Mouse (Mus musculus): ENCODE data around the gene Zfp984.
"Not testable (repeated sequence)": the region's sequence is repeated elsewhere in the genome, so short reads cannot be mapped to it uniquely, and the experiment has no call there.

The Zfp984 gene

DNA sequence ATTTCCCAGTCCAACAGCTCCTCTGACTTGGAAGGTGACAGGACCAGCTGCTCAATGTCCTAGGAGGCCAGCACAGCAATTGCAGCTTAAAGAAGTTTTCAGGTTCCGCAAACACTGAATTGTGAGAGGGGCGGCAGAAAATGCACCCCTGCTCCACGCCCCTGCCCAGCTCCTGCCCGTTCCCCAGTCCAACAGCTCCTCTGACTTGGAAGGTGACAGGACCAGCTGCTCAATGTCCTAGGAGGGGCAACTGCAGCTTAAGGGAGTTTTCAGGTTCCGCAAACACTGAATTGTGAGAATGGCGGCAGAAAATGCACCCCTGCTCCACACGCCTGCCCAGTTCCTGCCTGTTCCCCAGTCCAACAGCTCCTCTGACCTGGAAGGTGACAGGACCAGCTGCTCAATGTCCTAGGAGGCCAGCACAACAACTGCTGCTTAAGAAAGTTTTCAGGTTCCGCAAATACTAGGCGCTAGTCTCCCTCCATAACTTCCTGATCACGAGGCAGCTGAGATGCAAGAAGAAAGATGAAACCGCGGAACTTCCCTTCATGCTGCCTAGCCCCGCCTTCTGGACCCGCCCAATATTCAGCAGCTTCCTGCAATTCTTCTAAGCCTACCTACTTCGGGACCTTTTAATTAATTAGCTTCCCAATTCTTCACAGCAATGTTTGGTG is at the start of gene Zfp984:
Zfp984 (minus strand) TSS at position 497 of the 674 bp plus-strand sequence.
- DNase-seq (ENCODE audit: low spot score in 2 of 2), result not testable (repeated sequence)

DNA sequence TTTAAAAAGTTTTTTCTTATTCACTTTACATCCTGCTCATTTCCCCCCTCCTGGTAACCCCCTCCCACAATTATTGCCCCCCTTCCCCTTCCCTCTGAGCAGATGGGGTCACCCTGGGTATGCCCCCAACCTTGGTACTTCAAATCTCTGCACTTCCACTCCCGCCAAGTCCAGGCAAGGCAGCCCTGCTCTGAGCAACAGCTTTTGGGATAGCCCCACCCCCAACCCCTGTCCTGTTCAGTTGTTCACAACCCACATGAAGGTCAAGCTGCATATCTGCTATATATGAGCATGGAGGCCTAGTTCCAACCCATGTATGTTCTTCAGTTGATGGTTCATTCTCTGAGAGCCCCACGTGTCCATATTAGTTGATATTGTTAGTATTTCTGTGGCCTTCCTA is 41.2 kb upstream of the Zfp984 start:
- peak in 1 of 2 experiments; percentile 23 for DNase-seq (ENCODE audit: low spot score in 2 of 2)

DNA sequence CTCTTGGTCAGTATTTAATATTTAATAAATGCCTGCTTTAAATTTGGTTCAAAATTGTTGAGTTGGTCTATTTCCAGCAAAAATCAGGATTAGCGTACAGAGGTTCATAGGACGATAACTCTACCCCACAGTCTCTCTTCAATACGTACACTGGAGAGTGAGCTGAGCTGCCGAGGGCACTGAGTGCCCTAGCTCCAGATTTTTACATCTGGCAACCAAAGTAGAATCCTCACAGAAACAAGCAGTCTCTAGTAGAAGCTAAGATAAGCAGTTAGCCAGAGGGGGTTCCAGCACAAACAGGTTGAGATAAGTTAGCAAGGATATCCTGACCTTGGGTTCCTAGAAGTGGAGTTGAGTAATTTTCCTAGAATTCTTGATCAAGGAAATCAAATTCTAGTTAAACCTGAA is 39.0 kb upstream of the Zfp984 start:
- DNase-seq (ENCODE audit: low spot score in 2 of 2), result no peak

DNA sequence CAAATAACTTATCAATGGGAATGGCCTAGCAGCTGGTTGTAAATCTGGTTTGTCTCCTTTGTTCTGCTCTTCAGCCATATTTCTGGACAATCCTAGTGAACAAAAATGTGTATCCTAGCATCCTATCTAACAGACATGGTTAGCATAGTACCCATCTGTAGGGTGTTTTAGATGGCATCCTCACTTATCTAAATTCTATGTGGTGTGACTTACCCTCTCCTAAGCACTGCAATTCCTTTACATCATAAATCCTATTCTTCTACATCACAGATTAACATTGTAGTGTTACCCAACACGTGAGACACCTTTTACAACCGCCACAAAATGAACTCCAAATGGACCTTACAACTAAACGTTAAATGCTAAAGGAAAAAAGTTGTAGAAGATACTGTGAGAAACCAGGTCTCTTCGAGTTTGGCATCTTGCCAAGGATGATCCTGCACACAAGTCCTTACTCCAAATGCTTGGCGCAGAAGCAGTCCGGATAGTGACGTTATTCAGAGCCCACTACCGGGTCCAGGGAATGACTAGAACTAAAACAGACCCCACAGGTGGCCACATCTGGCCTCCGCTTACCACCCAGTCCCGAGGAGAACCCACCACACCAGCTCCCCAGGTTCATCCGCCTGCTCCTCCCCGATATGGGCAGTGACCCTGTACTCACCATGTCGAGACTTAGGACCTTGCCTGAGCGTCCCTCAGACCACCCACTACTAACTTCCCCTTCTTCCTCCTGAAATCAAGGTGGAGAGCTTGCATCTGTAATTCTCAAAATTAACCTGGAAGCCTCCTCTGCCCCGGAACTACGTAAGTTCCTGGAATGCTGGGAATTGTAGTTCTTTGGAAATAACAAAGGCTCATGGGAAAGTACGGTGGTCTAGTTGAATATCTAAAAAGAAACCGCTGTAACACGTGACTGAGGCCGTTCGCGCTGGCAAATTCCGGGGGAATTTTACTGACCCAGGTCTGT is 38.3 kb upstream of the Zfp984 start, which contains the start of gene Zfp933:
Zfp933 (minus strand) TSS at position 753 of the 970 bp plus-strand sequence.
- peak; percentile 74 to 87 for DNase-seq (ENCODE audit: low spot score in 2 of 2)

DNA sequence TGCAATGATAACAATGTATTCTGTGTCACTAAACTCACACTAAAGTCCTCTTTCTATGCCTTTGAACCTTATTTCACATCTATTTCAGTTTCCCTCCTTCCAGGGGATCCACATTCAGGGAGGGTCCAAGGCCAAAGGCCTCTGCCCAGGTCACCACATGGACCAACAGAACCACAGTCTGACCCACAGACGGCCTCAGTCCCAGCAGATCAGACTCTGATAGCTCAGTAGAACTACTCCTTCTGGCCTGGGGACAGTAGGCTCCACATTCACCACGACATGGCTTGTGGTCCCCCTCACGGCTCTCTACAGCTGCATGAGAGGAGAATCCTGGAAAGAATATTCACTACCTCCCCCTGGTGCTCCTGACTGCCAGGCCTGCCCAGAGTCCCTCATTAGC is 33.3 kb upstream of the Zfp984 start:
- DNase-seq (ENCODE audit: low spot score in 2 of 2), result no peak

DNA sequence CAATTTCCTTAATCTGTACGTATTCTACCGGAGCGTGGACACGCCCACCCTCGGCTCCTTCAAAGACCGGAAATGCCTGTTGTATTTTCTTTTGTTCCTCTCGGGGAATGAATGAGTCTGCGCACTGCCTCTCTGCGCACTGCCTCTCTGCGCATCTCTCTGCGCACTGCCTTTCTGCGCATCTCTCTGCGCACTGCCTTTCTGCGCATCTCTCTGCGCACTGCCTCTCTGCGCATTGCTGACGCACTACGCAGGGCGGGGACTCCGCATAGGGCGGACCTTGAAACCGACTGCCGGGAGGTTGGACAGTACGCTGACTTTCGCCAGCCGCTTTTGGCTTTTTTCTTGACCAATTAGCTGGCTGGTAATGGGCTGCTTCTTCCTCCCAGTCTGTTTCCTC is 29.7 kb upstream of the Zfp984 start:
- not testable (repeated sequence) for DNase-seq (ENCODE audit: low spot score in 2 of 2)

DNA sequence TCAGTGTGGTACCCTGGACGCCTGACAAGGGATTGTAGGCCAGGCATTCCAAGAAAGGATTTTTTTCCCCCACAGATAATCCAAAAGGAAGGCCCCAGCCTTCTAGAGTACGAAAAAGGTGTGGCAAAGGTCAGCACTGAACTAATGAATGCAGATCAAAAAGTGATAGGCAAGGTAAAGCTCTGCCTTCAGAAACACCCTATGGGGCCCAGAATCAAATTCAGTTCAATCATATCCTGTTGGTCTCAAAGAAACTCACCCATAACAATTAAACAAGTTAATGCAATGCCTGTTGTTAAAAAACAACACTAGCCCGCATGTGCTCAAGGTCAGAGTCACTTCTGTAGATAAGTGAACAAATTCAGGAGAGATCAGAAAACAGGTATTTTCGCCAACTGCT is 14.8 kb upstream of the Zfp984 start:
- DNase-seq (ENCODE audit: low spot score in 2 of 2), result no peak

DNA sequence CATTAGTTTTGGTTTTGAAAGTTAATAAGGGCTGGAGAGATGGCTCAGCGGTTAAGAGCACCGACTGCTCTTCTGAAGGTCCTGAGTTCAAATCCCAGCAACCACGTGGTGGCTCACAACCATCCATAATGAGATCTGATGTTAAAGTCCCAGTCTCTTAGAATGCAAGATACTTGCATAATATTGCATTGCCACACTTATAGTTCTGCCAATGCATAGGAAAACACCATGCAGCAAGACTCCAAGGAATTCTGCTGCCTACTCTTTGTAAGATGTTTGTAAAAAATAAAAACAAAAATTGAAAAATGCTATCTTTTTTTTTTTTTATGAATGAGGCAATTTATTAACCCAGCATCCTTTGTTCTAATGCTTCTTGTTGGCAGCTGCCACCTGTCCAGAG is 11.8 kb upstream of the Zfp984 start:
- not testable (repeated sequence) for DNase-seq (ENCODE audit: low spot score in 2 of 2)

DNA sequence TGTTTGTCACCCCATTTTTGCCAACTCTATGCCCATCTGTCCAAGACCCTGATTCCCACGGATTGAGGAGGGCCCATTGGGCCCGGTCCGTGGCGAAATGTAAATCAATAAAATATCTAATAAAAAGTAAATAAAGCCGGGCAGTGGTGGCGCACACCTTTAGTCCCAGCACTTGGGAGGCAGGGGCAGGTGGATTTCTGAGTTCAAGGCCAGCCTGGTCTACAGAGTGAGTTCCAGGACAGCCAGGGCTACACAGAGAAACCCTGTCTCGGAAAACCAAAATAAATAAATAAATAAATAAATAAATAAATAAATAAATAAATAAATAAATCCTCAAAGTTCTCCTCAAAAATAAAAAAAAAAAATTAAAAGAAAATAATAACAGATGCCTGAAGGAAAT is 10.1 kb upstream of the Zfp984 start:
- DNase-seq (ENCODE audit: low spot score in 2 of 2), result not testable (repeated sequence)

DNA sequence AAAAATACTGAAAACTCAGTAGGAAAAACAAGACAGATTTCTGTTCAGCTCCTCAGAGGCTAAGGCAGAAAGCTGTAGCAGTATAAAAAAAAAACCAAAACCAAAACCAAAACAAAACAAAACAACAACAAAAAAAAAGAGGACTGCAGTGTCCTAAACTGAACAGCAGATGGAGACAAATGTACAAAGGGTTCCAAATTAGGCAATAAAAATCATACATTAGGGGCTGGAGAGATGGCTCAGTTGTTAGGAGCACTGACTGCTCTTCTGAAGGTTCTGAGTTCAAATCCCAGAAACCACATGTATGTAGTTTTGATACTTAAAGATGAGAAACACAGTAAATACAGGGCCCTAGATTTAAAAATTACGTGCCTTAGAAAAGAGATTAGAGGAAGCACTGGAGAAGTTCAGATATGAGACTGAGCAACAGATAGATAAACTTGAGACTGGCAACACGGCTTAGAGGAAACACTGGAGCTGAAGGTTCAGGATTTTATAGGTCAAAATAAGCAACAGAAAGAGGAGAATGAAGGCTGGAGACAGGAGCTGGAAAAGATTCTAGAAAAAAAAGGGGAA is 5.1 kb upstream of the Zfp984 start:
- no peak for DNase-seq (ENCODE audit: low spot score in 2 of 2)

DNA sequence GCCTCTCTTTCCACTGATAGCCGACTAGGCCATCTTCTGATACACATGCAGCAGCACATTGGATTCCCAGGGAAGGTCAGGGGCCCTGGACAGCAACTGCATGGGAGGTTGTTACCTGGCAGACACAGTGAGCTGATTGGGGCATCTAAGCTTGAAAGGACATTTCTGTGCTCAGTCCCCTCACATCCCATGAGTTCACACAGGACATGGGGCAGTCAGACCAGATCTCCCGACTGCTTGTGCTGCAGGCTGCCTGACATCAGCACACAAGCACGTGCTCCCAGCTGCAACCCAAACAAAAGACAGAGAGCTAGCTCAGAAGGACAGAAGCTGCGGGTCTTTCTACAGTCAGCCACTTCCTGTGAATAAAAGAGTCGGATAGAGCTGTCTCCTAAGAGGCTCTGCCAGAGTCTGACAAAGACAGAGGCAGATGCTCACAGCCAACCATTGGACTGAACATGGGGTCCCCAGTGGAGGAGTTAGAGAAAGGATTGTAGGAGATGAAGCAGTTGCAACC is 3.7 kb upstream of the Zfp984 start:
- no peak for DNase-seq (ENCODE audit: low spot score in 2 of 2)

DNA sequence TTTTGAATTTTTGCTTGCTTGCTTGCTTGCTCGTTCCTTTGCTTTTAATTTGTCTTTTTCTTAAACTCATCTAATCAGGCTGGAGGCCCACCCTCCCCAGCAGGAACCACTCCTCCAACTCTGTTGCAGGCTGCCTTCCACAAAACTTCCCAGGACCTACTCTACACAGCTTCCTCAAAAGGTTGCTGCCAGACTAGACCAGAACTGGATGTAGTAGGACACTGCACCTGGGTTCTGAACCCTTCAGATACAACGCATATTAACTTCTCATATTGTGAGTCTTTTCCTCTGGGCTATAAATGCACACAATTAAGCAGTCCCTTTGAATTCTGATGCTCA is 347 bp upstream of the Zfp984 start:
- not testable (repeated sequence) for DNase-seq (ENCODE audit: low spot score in 2 of 2)

DNA sequence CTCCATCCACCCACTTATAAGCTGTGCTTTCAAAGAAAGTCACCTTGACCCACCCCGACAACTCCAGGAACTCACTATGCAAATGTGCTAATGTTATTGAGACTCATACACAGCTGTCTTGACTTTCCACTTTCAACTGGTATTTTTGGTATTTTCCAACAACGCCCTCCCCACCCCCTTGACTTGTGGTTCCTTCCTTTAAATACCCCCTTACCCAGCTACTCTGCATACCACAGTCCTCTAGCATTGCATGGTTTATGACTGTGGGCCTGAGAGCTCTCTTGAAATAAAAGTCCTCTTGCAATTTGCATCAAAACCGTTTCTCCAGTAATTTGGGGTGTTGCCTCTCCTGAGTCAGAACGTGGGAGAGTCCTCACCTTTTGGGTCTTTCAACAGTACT is 1.1 kb downstream of the Zfp984 start:
- not testable (repeated sequence) for DNase-seq (ENCODE audit: low spot score in 2 of 2)

DNA sequence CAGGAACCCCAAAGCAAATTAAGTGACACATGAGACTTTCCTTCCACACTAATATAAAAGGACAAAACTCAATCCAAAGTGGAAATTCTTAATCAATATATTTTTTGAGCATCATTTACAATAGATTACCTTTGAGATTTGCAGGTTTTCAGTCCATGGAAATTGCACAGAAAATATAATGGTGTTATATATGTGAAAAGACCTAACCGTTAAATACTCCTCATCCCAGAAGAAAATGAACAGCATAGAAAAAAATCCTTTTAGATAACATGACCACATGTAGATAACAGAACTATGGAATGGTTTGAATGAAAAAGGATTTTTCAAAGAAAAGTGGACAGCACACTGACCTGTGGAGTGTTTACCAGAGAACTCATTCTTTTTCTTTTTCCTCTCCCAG is 14.3 kb downstream of the Zfp984 start:
- not testable (repeated sequence) for DNase-seq (ENCODE audit: low spot score in 2 of 2)

DNA sequence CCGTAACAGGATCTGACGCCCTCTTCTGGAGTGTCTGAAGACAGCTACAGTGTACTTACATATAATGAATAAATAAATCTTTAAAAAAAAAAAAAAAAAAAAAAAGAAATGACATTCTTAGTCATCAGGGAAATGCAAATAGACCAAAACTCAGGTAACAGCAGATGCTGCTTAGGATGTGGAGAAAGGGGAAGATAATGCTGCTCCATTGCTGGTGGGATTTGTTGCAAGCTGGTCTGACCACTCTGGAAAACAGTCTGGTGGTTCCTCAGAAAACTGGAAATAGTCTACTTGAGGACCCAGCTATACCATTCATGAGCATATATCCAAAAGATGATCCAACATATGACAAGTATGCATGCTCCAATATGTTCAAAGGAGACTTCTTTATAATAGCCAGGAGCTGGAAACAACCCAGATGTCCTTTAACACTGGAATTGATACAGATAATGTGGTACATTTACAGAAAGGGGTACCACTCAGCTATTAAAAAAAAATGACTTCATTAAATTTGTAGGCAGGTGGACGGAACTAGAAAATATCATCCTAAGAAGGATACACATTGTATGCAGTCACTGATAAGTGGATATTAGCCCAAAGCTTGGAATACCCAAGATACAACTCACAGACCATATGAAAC is 15.4 kb downstream of the Zfp984 start:
- DNase-seq (ENCODE audit: low spot score in 2 of 2), result not testable (repeated sequence)

DNA sequence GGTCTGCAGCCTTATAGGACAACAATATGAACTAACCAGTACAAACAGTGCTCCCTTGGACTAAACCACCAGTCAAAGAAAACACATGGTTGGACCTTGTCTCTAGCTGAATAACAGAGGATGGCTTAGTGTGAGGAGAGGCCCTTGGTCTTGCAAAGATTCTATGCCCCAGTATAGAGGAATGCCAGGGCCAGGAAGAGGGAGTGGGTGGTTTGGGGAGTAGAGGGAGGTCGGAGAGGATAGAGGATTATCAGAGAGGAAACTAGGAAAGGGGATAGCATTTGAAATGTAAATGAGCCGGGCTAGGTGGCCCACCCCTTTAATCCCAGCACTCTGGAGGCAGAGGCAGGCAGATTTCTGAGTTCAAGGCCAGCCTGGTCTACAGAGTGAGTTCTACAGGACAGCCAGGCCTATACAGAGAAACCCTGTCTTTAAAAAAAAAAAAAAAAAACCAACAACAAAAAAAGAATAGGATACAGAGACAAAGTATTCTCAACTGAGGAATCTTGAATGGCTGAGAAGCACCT is 16.1 kb downstream of the Zfp984 start:
- not testable (repeated sequence) for DNase-seq (ENCODE audit: low spot score in 2 of 2)

DNA sequence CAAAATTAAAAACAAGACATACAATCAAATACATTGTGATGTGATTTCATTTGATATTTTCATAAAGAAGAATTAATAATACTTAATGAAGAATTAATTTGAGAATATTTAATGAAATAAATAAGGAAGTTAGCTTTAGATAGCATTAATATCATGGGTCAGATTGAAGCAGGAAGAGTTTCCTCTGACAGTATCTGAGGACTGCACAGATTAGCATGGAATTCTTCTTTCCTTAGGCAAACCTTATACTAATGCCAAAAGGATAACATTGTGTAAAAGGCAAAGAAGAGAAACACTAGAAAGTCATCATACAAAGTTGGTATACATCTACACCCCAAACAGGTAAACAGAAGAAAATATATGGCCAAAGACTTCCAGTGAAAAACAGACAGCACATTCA is 17.9 kb downstream of the Zfp984 start:
- not testable (repeated sequence) for DNase-seq (ENCODE audit: low spot score in 2 of 2)

DNA sequence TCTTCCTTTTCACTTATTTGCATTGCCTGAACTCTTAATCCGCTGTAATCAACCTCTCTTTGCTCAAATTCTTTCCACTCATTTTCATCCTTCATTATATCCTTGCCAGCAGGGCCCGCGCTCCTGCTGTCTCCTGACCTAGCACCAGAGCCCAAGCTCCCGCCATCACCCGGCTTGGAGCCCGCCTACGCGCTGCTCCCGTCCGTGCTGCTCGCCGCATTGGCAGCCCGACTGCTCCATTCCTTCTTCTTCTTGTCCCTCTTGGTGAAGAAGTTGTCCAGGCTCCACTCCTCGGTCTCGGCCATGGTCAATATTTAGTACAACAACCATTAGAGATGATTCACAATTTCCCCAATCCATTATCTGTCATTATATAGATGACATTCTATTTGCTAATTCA is 63.3 kb downstream of the Zfp984 start:
- DNase-seq (ENCODE audit: low spot score in 2 of 2), result not testable (repeated sequence)

DNA sequence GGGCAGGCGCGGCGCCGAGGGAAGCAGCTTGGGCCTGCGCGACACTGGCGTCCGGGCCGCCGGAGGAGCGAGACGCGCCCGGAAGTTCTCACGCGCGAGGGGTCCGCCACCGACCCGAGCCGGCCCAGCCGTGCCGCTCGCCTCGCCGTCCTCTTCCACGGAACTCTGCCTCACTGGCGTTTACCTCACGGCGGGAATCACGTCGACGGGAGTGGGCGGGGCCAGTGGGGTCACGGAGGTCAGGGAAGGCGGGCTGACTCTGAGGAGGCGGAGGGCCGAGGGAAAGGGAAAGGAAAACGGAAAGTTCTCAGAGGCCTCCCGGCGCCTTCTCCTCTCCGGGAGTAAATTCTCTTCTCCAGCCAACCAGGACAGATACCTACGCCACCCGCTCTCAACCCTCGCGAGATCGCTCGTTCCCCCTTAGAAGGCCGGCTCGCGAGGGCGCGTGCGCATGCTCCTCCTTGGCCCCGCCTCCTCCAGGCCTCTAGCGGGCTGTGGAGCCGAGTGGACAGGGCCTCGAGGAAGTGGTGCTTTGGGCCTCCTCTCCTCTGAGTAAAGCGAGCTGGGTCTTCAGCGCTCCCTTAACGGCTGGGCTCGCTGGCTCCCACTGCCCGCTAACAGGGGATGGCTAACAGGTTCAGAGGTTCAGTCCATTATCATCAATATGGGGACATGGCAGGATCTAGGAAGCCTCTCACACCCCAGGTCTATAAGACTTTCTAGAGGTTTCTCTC is 70.8 kb downstream of the Zfp984 start:
- not testable (repeated sequence) for DNase-seq (ENCODE audit: low spot score in 2 of 2)
